Mouse (Mus musculus): ENCODE data around the gene Sorcs2. TPM values are rescaled to one million over a fixed set of nuclear protein-coding genes. Genes with fewer than 3 reads are reported as not detected.

Gene Sorcs2
- total and polyA plus RNA-seq, 3 experiments = 0.42 to 1.6 (median 0.46) TPM

DNA sequence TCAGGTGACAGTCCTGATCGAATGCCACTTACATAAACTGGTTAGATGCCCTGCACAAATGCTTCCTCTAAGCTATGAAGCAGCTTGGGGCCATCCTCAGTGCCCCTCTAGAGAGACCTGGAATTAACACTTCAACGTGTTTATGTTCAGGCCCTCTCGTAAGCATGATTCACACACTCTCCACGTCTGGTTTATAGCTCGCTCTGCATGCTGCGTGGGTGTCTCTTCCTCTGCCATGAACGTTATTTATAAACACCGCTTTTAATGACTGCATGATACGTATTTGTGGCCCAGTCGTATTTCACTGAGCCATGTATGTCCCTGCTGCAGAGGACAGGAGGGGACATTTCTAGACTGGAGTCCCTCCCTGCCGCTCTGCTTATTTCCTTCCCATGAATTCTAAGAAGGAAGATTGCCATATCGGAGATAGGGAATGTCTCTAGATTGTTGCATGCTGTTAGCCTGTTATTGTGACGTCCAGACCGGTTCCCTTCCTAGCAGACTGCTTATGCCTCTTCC lies 340.1 kb downstream of the Sorcs2 start:
- Histone ChIP-seq H3K4me2 (ENCODE audit: insufficient read depth, low read depth, poor library complexity, severe bottlenecking) (no peak overlapping the region), H3K4me1 (ENCODE audit: control insufficient read depth in 1 of 2, insufficient read depth in 2 of 2) (no peaks in the 10 kb centered on the region), H3K4me3 (replicated peaks in 1 of 3; ENCODE audit: low read depth in 2 of 3, low read length in 2 of 3, poor library complexity in 1 of 3) (no peak overlapping the region), H3K36me3 (replicated peaks in 1 of 2; ENCODE audit: control insufficient read depth in 1 of 2, insufficient read depth in 1 of 2, low read length in 1 of 2) (no peaks in the 10 kb centered on the region), H3K9me3 (replicated peaks; ENCODE audit: low read length) (peaks cover 5% of the 10 kb centered on the region), H3K79me2 (replicated peaks; ENCODE audit: control insufficient read depth, extremely low read depth, insufficient read depth, poor library complexity, severe bottlenecking) (no peaks in the 10 kb centered on the region), H3K27ac (ENCODE audit: insufficient read depth, low read depth) (no peak overlapping the region), H3K27me3 (replicated peaks) (peaks cover 62% of the 10 kb centered on the region), H3K9ac (ENCODE audit: insufficient read depth, low read depth) (no peak overlapping the region)
- TF ChIP-seq BHLHE40 (IDR thresholded peaks at IDR 0.05; ENCODE audit: low read depth, low read length) = no peak
- TF ChIP-seq KAT2A (IDR thresholded peaks at IDR 0.05; ENCODE audit: insufficient replicate concordance, low read length) = no peak
- no peak for TF ChIP-seq HCFC1 (IDR thresholded peaks at IDR 0.05; ENCODE audit: low read depth, low read length)
- TF ChIP-seq RCOR1 (conservative IDR thresholded peaks at IDR 0.05; ENCODE audit: low read depth, low read length) = no peak
- no peak for TF ChIP-seq SIN3A (IDR thresholded peaks at IDR 0.05; ENCODE audit: low read length)
- no peak for TF ChIP-seq GABPA (IDR thresholded peaks at IDR 0.05; ENCODE audit: insufficient replicate concordance, low read depth, low read length)
- no peak for TF ChIP-seq USF2 (conservative IDR thresholded peaks at IDR 0.05; ENCODE audit: low read depth, low read length)
- dilution Hi-C loops (cut with MboI; ENCODE audit: extremely low pct_ligation_motif_present, extremely low pct_unique_long_range_greater_than_20kb, low sequenced_read_pairs) = no loop called here
- no peak for DNase-seq (ENCODE audit: extremely low read depth)
- in situ Hi-C loops (cut with MboI; ENCODE audit: low pct_ligation_motif_present, low pct_unique_long_range_greater_than_20kb, low sequenced_read_pairs) = no loop called here

DNA sequence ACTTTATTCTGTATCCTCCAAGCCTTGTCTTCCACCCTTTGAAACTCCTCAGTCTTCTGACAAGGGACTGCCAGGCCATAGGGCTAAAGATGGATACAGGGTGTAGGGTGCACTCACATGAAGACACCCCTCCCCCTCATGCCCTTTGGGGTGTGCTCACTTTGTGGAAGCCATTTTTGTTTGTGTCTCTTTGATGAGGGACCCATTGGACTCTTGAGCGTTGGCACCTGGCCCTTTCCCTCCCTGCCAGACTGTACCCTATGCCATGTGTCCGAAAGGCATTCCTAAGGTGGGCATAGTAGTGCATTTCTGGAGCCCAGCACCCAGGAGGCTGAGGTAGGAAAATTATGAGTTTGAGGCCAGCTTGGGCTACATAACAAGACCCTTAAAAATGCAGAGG lies 341.0 kb downstream of the Sorcs2 start:
- Histone ChIP-seq H3K27me3 (replicated peaks) (peaks cover 65% of the 10 kb centered on the region), H3K4me2 (ENCODE audit: insufficient read depth, low read depth, poor library complexity, severe bottlenecking) (no peak overlapping the region), H3K79me2 (replicated peaks; ENCODE audit: control insufficient read depth, extremely low read depth, insufficient read depth, poor library complexity, severe bottlenecking) (no peaks in the 10 kb centered on the region), H3K4me1 (ENCODE audit: control insufficient read depth in 1 of 2, insufficient read depth in 2 of 2) (no peaks in the 10 kb centered on the region), H3K36me3 (replicated peaks in 1 of 2; ENCODE audit: control insufficient read depth in 1 of 2, insufficient read depth in 1 of 2, low read length in 1 of 2) (no peaks in the 10 kb centered on the region), H3K9me3 (replicated peaks; ENCODE audit: low read length) (peaks cover 5% of the 10 kb centered on the region), H3K27ac (ENCODE audit: insufficient read depth, low read depth) (no peak overlapping the region), H3K9ac (ENCODE audit: insufficient read depth, low read depth) (no peak overlapping the region), H3K4me3 (replicated peaks in 1 of 3; ENCODE audit: low read depth in 2 of 3, low read length in 2 of 3, poor library complexity in 1 of 3) (no peak overlapping the region)
- in situ Hi-C loops (cut with MboI; ENCODE audit: low pct_ligation_motif_present, low pct_unique_long_range_greater_than_20kb, low sequenced_read_pairs) (no loop called here), dilution Hi-C loops (cut with MboI; ENCODE audit: extremely low pct_ligation_motif_present, extremely low pct_unique_long_range_greater_than_20kb, low sequenced_read_pairs) (no loop called here)
- no peak for TF ChIP-seq POLR2A (IDR thresholded peaks at IDR 0.05; ENCODE audit: low read depth, low read length)
- TF ChIP-seq HCFC1 (IDR thresholded peaks at IDR 0.05; ENCODE audit: low read depth, low read length) = no peak
- no peak for TF ChIP-seq E2F4 (IDR thresholded peaks at IDR 0.05; ENCODE audit: insufficient replicate concordance, low read depth, low read length)
- TF ChIP-seq POLR2AphosphoS2 (IDR thresholded peaks at IDR 0.05; ENCODE audit: low read depth, low read length) = no peak
- no peak for TF ChIP-seq ZNF384 (IDR thresholded peaks at IDR 0.05; ENCODE audit: low read depth, low read length)
- no peak for DNase-seq (ENCODE audit: extremely low read depth)

DNA sequence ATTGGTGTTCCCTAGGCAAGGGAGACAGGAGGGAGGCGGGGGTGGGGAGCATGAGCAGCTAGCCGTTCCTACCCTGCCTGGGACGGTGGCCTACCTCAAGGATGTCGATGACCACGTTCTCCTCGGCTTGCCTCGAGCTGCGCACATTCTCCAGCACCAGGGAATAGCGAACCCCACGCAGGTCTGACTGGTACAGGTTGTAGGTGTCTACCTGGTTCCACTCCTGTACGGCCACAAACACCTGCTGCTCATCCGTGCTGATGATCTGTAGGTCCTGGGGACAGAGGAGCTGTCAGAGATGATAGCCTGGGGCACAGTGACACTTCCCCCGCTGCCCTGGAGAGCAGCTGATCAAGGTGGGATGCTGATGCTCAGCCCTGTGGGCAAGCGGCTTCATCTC lies 342.1 kb downstream of the Sorcs2 start:
- in situ Hi-C loops (cut with MboI; ENCODE audit: low pct_ligation_motif_present, low pct_unique_long_range_greater_than_20kb, low sequenced_read_pairs) (no loop called here), dilution Hi-C loops (cut with MboI; ENCODE audit: extremely low pct_ligation_motif_present, extremely low pct_unique_long_range_greater_than_20kb, low sequenced_read_pairs) (no loop called here)
- no peak for TF ChIP-seq USF1 (IDR thresholded peaks at IDR 0.05; ENCODE audit: low read depth, low read length)
- no peak for TF ChIP-seq GABPA (IDR thresholded peaks at IDR 0.05; ENCODE audit: insufficient replicate concordance, low read depth, low read length)
- TF ChIP-seq KAT2A (IDR thresholded peaks at IDR 0.05; ENCODE audit: insufficient replicate concordance, low read length) = no peak
- TF ChIP-seq TCF12 (IDR thresholded peaks at IDR 0.05; ENCODE audit: low read depth, low read length) = no peak
- no peak for TF ChIP-seq RAD21 (IDR thresholded peaks at IDR 0.05; ENCODE audit: low read depth, low read length)
- no peak for TF ChIP-seq POLR2AphosphoS2 (IDR thresholded peaks at IDR 0.05; ENCODE audit: low read depth, low read length)
- no peak for TF ChIP-seq USF2 (conservative IDR thresholded peaks at IDR 0.05; ENCODE audit: low read depth, low read length)
- TF ChIP-seq ZC3H11A (IDR thresholded peaks at IDR 0.05; ENCODE audit: low read depth, low read length) = no peak
- TF ChIP-seq ZMIZ1 (IDR thresholded peaks at IDR 0.05; ENCODE audit: low read depth, low read length) = no peak
- Histone ChIP-seq H3K27ac (ENCODE audit: insufficient read depth, low read depth) (no peak overlapping the region), H3K27me3 (replicated peaks) (peaks cover 75% of the 10 kb centered on the region), H3K4me2 (ENCODE audit: insufficient read depth, low read depth, poor library complexity, severe bottlenecking) (no peak overlapping the region), H3K9me3 (replicated peaks; ENCODE audit: low read length) (peaks cover 5% of the 10 kb centered on the region), H3K4me3 (replicated peaks in 1 of 3; ENCODE audit: low read depth in 2 of 3, low read length in 2 of 3, poor library complexity in 1 of 3) (no peak overlapping the region), H3K9ac (ENCODE audit: insufficient read depth, low read depth) (no peak overlapping the region), H3K4me1 (ENCODE audit: control insufficient read depth in 1 of 2, insufficient read depth in 2 of 2) (no peaks in the 10 kb centered on the region), H3K36me3 (replicated peaks in 1 of 2; ENCODE audit: control insufficient read depth in 1 of 2, insufficient read depth in 1 of 2, low read length in 1 of 2) (no peaks in the 10 kb centered on the region), H3K79me2 (replicated peaks; ENCODE audit: control insufficient read depth, extremely low read depth, insufficient read depth, poor library complexity, severe bottlenecking) (no peaks in the 10 kb centered on the region)
- DNase-seq (ENCODE audit: extremely low read depth) = no peak

Data from CH12.LX (cell line).